Mouse (Mus musculus) heart, adult 2 months (tissue): ENCODE results near the gene Ncbp2. TPM values are rescaled to one million over a fixed set of nuclear protein-coding genes. Genes with fewer than 3 reads are reported as not detected.

Experiments used
- DNase-seq, 2 experiments: peaks; one replicate each; pipeline ENCODE4 v3.0.0; 2021
- H3K27ac ChIP-seq: fragments of 200-600 bp; 2 replicates; pipeline ENCODE4 v1.8.1; 2022
- H3K27me3 ChIP-seq: fragments of 200-500 bp; 2 replicates; pipeline ENCODE4 v1.6.1; 2012; ENCODE audit warnings: mild to moderate bottlenecking, low read length, inconsistent platforms, mixed read lengths; ENCODE audit not compliant: control insufficient read depth, insufficient read depth
- H3K36me3 ChIP-seq: fragments of 200-500 bp; 2 replicates; pipeline ENCODE4 v1.6.1; 2012; ENCODE audit warnings: low read length, inconsistent platforms; ENCODE audit not compliant: control insufficient read depth, insufficient read depth
- H3K4me1 ChIP-seq: fragments of 200-500 bp; 2 replicates; pipeline ENCODE4 v1.6.1; 2011; ENCODE audit warnings: low read length; ENCODE audit not compliant: control insufficient read depth, insufficient read depth
- H3K4me3 ChIP-seq: fragments of 200-600 bp; 2 replicates; pipeline ENCODE4 v1.8.1; 2022
- H3K79me2 ChIP-seq: fragments of 200-500 bp; replicated peaks from 2 replicates; pipeline ENCODE4 v1.6.1; 2012; ENCODE audit warnings: mild to moderate bottlenecking, inconsistent platforms, low read length, moderate library complexity, mixed read lengths; ENCODE audit not compliant: control insufficient read depth, insufficient read depth
- H3K9ac ChIP-seq: fragments of 200-500 bp; 2 replicates; pipeline ENCODE4 v1.6.1; 2012; ENCODE audit warnings: low read depth, mild to moderate bottlenecking, control low read depth, inconsistent platforms, low read length, mixed read lengths
- CTCF ChIP-seq: fragments of 200-600 bp; IDR thresholded peaks from 2 replicates; pipeline ENCODE4 v1.8.1; 2022; ENCODE audit warnings: antibody characterized with exemption, mild to moderate bottlenecking, moderate library complexity
- EP300 ChIP-seq: fragments of 200-500 bp; IDR thresholded peaks from 2 replicates; pipeline ENCODE4 v1.6.1; 2011; ENCODE audit warnings: low read depth, low read length, control low read depth; ENCODE audit not compliant: insufficient read depth
- POLR2A ChIP-seq: fragments of 200-500 bp; IDR thresholded peaks from 2 replicates; pipeline ENCODE4 v1.6.1; 2011; ENCODE audit warnings: mild to moderate bottlenecking, low read depth, low read length, control low read depth; ENCODE audit not compliant: insufficient read depth
- WGBS: fragments of 180-500 bp; shearing (Covaris S2); methylation state at CpG from one replicate; pipeline ENCODE4 v1.1.7; 2018; 5-methylcytosine and 5-hydroxymethylcytosine counted together
- intact Hi-C: fragments of 180-260 bp; cut with DNase I; formaldehyde crosslinking; loops from one replicate; pipeline ENCODE4 v1.15.1; 2025
- long read RNA-seq: library from polyadenylated mRNA; stranded (forward); transcript quantifications from one replicate; pipeline ENCODE4 v2.0.0, GENCODE M21; 2021
- polyA plus RNA-seq: library from polyadenylated mRNA; depleted of rRNA; stranded (reverse); fragments of >200 nt; gene quantifications from 2 replicates; pipeline ENCODE4 v1.2.3, GENCODE M21; 2012; rRNA removed
- total RNA-seq, 2 experiments: library from RNA; stranded (reverse); gene quantifications; 2 replicates each; pipeline ENCODE4 v1.2.3; 2021

Gene Ncbp2
- 10 to 100 TPM; 24.3 to 25.9 TPM for total RNA-seq
- 7.9 and 17.5 TPM in 2 replicates for polyA plus RNA-seq
- long read RNA-seq, transcript Ncbp2-201 (4 exons, 2,070 nt): major isoform, 29 of 30 reads
- long read RNA-seq, partial matches to known transcripts: 0 of 30 reads
- long read RNA-seq, other reads (novel, unspliced or antisense): 1 of 30 reads

GRCm38 (mm10) chr16:31948345-31948774 is at the start of gene Ncbp2, which contains the start of gene 0610012G03Rik:
Gene Ncbp2, plus strand, starts transcription at chr16:31948513.
Gene 0610012G03Rik, minus strand, starts transcription at chr16:31948494.
- WGBS: under 1% methylated on average over 55 of the region's 55 CpGs
- Histone ChIP-seq H3K4me1 (peaks cover 8% of the 10 kb centered on the region), H3K27me3 (no peaks in the 10 kb centered on the region), H3K9ac (peak within 1 kb of the TSS; percentile 89), H3K36me3 (peaks cover 2% of the 10 kb centered on the region; the same call in 1 of the 2 replicates), H3K27ac (peak within 1 kb of the TSS; percentile 93), H3K4me3 (peak within 1 kb of the TSS; percentile 91), H3K79me2 (peaks cover 6% of the 10 kb centered on the region; the same call in 1 of the 2 replicates)
- peak; percentile 25 for TF ChIP-seq CTCF
- TF ChIP-seq EP300: peak; percentile 69; the same call in 1 of the 2 replicates
- TF ChIP-seq POLR2A: peak; percentile 81
- DNase-seq: peak; percentile 96 to 98
- intact Hi-C loops: loop anchor here (1.0 to 10.0 kb wide), 2 partner anchors 55 to 666 kb away; partner anchors contain the start of gene Senp5

GRCm38 (mm10) chr16:31898546-31899326 is 49.6 kb upstream of the Ncbp2 start:
- no peak overlapping the region for H3K27ac ChIP-seq
- H3K4me3 ChIP-seq: no peak overlapping the region
- H3K27me3 ChIP-seq: no peaks in the 10 kb centered on the region
- no peaks in the 10 kb centered on the region for H3K36me3 ChIP-seq
- no peak for DNase-seq
- no peaks in the 10 kb centered on the region for H3K79me2 ChIP-seq
- TF ChIP-seq POLR2A: no peak
- TF ChIP-seq EP300: no peak
- no peak for TF ChIP-seq CTCF
- intact Hi-C loops: no loop called here
- no peaks in the 10 kb centered on the region for H3K4me1 ChIP-seq
- no peak overlapping the region for H3K9ac ChIP-seq
- 83% methylated on average over 18 of the region's 18 CpGs for WGBS

GRCm38 (mm10) chr16:31901886-31902285 is 46.4 kb upstream of the Ncbp2 start:
- no peaks in the 10 kb centered on the region for H3K27me3 ChIP-seq
- H3K9ac ChIP-seq: no peak overlapping the region
- TF ChIP-seq POLR2A (no peak), EP300 (no peak), CTCF (no peak)
- no peaks in the 10 kb centered on the region for H3K79me2 ChIP-seq
- WGBS: 90% methylated on average over 1 of the region's 1 CpGs
- no peak for DNase-seq
- intact Hi-C loops: no loop called here
- no peak overlapping the region for H3K27ac ChIP-seq
- peaks cover 1% of the 10 kb centered on the region; the same call in 1 of the 2 replicates for H3K4me1 ChIP-seq
- no peaks in the 10 kb centered on the region for H3K36me3 ChIP-seq
- H3K4me3 ChIP-seq: no peak overlapping the region

GRCm38 (mm10) chr16:31903239-31903638 is 45.1 kb upstream of the Ncbp2 start:
- WGBS: 85% methylated on average over 8 of the region's 8 CpGs
- no peak overlapping the region for H3K9ac ChIP-seq
- H3K4me1 ChIP-seq: peaks cover 1% of the 10 kb centered on the region; the same call in 1 of the 2 replicates
- H3K4me3 ChIP-seq: no peak overlapping the region
- H3K27ac ChIP-seq: no peak overlapping the region
- no peaks in the 10 kb centered on the region for H3K79me2 ChIP-seq
- intact Hi-C loops: no loop called here
- H3K36me3 ChIP-seq: no peaks in the 10 kb centered on the region
- no peak for TF ChIP-seq EP300
- TF ChIP-seq CTCF: no peak
- TF ChIP-seq POLR2A: no peak
- no peaks in the 10 kb centered on the region for H3K27me3 ChIP-seq
- DNase-seq: no peak

GRCm38 (mm10) chr16:31905331-31905730 is 43.0 kb upstream of the Ncbp2 start:
- DNase-seq: no peak
- TF ChIP-seq CTCF: peak; percentile 46
- TF ChIP-seq EP300: no peak
- peaks cover 1% of the 10 kb centered on the region; the same call in 1 of the 2 replicates for H3K4me1 ChIP-seq
- H3K27ac ChIP-seq: no peak overlapping the region
- no peaks in the 10 kb centered on the region for H3K79me2 ChIP-seq
- intact Hi-C loops: no loop called here
- no peak overlapping the region for H3K9ac ChIP-seq
- no peak overlapping the region for H3K4me3 ChIP-seq
- H3K27me3 ChIP-seq: no peaks in the 10 kb centered on the region
- H3K36me3 ChIP-seq: no peaks in the 10 kb centered on the region
- 64% methylated on average over 4 of the region's 4 CpGs for whole genome bisulfite sequencing
